Mouse (Mus musculus) frontal cortex, postnatal 36 days (tissue): ENCODE data around the gene Ggt5.
A peak's percentile ranks its signal among the peaks of the same experiment; 100 is the strongest.

ENCODE experiments used
- DNase-seq, 2 experiments: peaks; one replicate each; pipeline ENCODE4 v3.0.0; 2022; ENCODE audit warnings: low spot score in 2 of 2

Gene Ggt5

GRCm38 (mm10) chr10:75651381-75652068 lies 62.4 kb downstream of the Ggt5 start:
- no peak for DNase-seq

GRCm38 (mm10) chr10:75654053-75654452 lies 64.9 kb downstream of the Ggt5 start:
- no peak for DNase-seq

GRCm38 (mm10) chr10:75657165-75657564 lies 68.0 kb downstream of the Ggt5 start:
- DNase-seq, result no peak

GRCm38 (mm10) chr10:75657772-75658171 lies 68.6 kb downstream of the Ggt5 start:
- DNase-seq, result no peak

GRCm38 (mm10) chr10:75661381-75661780 lies 72.2 kb downstream of the Ggt5 start:
- DNase-seq, result no peak

GRCm38 (mm10) chr10:75661876-75662275 lies 72.7 kb downstream of the Ggt5 start:
- no peak for DNase-seq

- no peak for DNase-seq
Observed at GRCm38 (mm10) chr10:75662575-75662974, 73.4 kb downstream of the Ggt5 start.

GRCm38 (mm10) chr10:75664673-75665270 lies 75.6 kb downstream of the Ggt5 start:
- no peak for DNase-seq

GRCm38 (mm10) chr10:75666451-75667030 lies 77.4 kb downstream of the Ggt5 start:
- DNase-seq, result peak; percentile 52 to 55
